Mouse (Mus musculus) thymus, adult 2 months (tissue): ENCODE data around the gene Abhd17b.

Source experiments
- CTCF ChIP-seq: fragments of 200-500 bp; IDR thresholded peaks from 2 replicates; pipeline ENCODE4 v1.5.1; 2012; ENCODE audit warnings: mild to moderate bottlenecking, control low read depth, low read length, moderate library complexity, borderline replicate concordance; ENCODE audit not compliant: control insufficient read depth, poor library complexity, insufficient read depth; ENCODE audit errors: extremely low read depth
- POLR2A ChIP-seq: fragments of 200-500 bp; IDR thresholded peaks from 2 replicates; pipeline ENCODE4 v1.6.1; 2012; ENCODE audit warnings: mild to moderate bottlenecking, low read length, control low read depth, moderate library complexity; ENCODE audit not compliant: control insufficient read depth, poor library complexity, insufficient read depth; ENCODE audit errors: extremely low read depth

DNA sequence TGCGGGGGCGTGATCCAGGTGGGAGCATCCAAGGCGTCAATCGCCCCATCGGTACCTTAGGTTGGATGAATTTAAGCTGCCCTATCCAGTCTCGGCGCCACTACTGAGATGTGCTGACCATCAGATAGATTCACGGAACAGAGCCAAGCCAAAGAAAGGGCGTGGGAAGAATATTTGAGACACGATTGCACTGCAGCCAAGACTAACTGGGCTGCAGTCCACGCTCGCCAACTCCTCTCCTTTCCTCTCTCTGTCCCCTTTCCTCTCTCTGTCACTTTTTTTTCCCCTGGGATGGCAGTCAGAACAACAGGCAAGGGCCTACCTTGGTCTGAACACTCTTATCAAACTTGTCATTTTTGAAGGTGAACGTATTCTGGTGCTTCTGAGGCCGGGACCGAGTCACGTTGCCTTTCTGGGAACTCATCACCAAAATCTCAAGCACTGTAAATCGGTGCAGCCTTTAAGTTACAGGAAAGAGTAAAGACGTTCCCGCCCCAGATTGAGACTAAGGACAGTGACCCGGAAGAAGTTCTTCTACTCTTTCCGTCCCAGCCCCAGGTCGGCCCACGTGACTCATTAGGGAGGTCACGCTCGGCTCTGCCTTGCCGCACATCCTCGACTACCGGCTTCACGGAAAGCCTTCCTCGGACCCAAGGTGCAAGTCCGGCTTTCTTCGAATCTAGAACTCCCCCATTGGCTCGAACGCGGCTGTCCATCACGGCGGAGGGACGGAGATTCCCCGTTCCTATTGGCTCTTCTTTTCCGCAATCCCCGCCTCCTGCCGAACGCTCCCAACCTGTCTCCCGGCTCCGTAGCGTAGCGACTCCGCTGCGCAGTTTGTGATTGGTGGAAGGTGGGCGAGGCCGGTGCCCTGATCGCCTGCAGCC, 457 bp upstream of the Abhd17b start, which contains the start of gene 1110059E24Rik:
- TF ChIP-seq CTCF: no peak; the same call in 1 of the 2 replicates
- no peak for TF ChIP-seq POLR2A
